Mouse (Mus musculus) splenic B cell, adult 2 months (primary cell): ENCODE results near the gene Gm21969.

Source experiments
- DNase-seq: peaks from one replicate; pipeline ENCODE4 v3.0.0-alpha.2; 2011; ENCODE audit warnings: low read depth, low spot score
- H3K27me3 ChIP-seq: 2 replicates; pipeline ENCODE4 v1.6.1; 2012; ENCODE audit warnings: mild to moderate bottlenecking, low read length, moderate library complexity, mixed read lengths; ENCODE audit not compliant: control insufficient read depth, poor library complexity, insufficient read depth, severe bottlenecking
- H3K36me3 ChIP-seq: 2 replicates; pipeline ENCODE4 v1.6.1; 2012; ENCODE audit warnings: mild to moderate bottlenecking, low read length, moderate library complexity, mixed read lengths; ENCODE audit not compliant: control insufficient read depth, poor library complexity, insufficient read depth, severe bottlenecking

Gm21969 gene

GRCm38 (mm10) chr4:139622373-139623282, 19.6 kb downstream of the Gm21969 start, which contains the start of gene Aldh4a1:
Gene Aldh4a1 (plus strand): TSS chr4:139622866.
- H3K36me3 ChIP-seq, result no peaks in the 10 kb centered on the region; the same call in 1 of the 2 replicates
- no peaks in the 10 kb centered on the region for H3K27me3 ChIP-seq
- DNase-seq, result peak; percentile 96

- Histone ChIP-seq H3K27me3 (no peaks in the 10 kb centered on the region), H3K36me3 (no peaks in the 10 kb centered on the region; the same call in 1 of the 2 replicates)
- no peak for DNase-seq
Observed at GRCm38 (mm10) chr4:139623434-139624115, 20.6 kb downstream of the Gm21969 start.

GRCm38 (mm10) chr4:139624116-139624489, 21.1 kb downstream of the Gm21969 start:
- DNase-seq, result no peak
- Histone ChIP-seq H3K36me3 (peaks cover under 1% of the 10 kb centered on the region; the same call in 1 of the 2 replicates), H3K27me3 (no peaks in the 10 kb centered on the region)

- DNase-seq, result no peak
- H3K36me3 ChIP-seq, result peaks cover 1% of the 10 kb centered on the region; the same call in 1 of the 2 replicates
- H3K27me3 ChIP-seq, result no peaks in the 10 kb centered on the region
Observed at GRCm38 (mm10) chr4:139624706-139625105, 21.7 kb downstream of the Gm21969 start.

GRCm38 (mm10) chr4:139627361-139627760, 24.4 kb downstream of the Gm21969 start:
- H3K27me3 ChIP-seq, result no peaks in the 10 kb centered on the region
- DNase-seq, result no peak
- H3K36me3 ChIP-seq, result peaks cover 1% of the 10 kb centered on the region; the same call in 1 of the 2 replicates

- no peak for DNase-seq
- Histone ChIP-seq H3K27me3 (no peaks in the 10 kb centered on the region), H3K36me3 (peaks cover 1% of the 10 kb centered on the region; the same call in 1 of the 2 replicates)
Observed at GRCm38 (mm10) chr4:139630171-139630570, 27.2 kb downstream of the Gm21969 start.

- no peaks in the 10 kb centered on the region for H3K27me3 ChIP-seq
- peaks cover 1% of the 10 kb centered on the region; the same call in 1 of the 2 replicates for H3K36me3 ChIP-seq
- DNase-seq, result no peak
Observed at GRCm38 (mm10) chr4:139631141-139631540, 28.2 kb downstream of the Gm21969 start.

GRCm38 (mm10) chr4:139631569-139632253, 28.7 kb downstream of the Gm21969 start:
- H3K36me3 ChIP-seq, result peaks cover 1% of the 10 kb centered on the region; the same call in 1 of the 2 replicates
- no peak for DNase-seq
- no peaks in the 10 kb centered on the region for H3K27me3 ChIP-seq

GRCm38 (mm10) chr4:139632254-139632580, 29.2 kb downstream of the Gm21969 start:
- no peak for DNase-seq
- Histone ChIP-seq H3K27me3 (no peaks in the 10 kb centered on the region), H3K36me3 (peaks cover 1% of the 10 kb centered on the region; the same call in 1 of the 2 replicates)

GRCm38 (mm10) chr4:139636373-139636772, 33.4 kb downstream of the Gm21969 start:
- DNase-seq, result peak; percentile 74
- no peaks in the 10 kb centered on the region for H3K36me3 ChIP-seq
- no peaks in the 10 kb centered on the region for H3K27me3 ChIP-seq

- H3K36me3 ChIP-seq, result no peaks in the 10 kb centered on the region
- DNase-seq, result no peak
- H3K27me3 ChIP-seq, result no peaks in the 10 kb centered on the region
Observed at GRCm38 (mm10) chr4:139637847-139638246, 34.9 kb downstream of the Gm21969 start.

GRCm38 (mm10) chr4:139638356-139638755, 35.4 kb downstream of the Gm21969 start:
- Histone ChIP-seq H3K36me3 (no peaks in the 10 kb centered on the region), H3K27me3 (no peaks in the 10 kb centered on the region)

GRCm38 (mm10) chr4:139639801-139640200, 36.8 kb downstream of the Gm21969 start:
- peak; percentile 25 for DNase-seq
- Histone ChIP-seq H3K27me3 (no peaks in the 10 kb centered on the region), H3K36me3 (no peaks in the 10 kb centered on the region)

More at GRCm38 (mm10) chr4:139638356-139638755, 35.4 kb downstream of the Gm21969 start:
- no peak for DNase-seq

GRCm38 (mm10) chr4:139640333-139640732, 37.3 kb downstream of the Gm21969 start:
- DNase-seq, result peak; percentile 26
- Histone ChIP-seq H3K27me3 (no peaks in the 10 kb centered on the region), H3K36me3 (no peaks in the 10 kb centered on the region)
